Mouse (Mus musculus): ENCODE results near the gene Emc10. TPM values are rescaled to one million over a fixed set of nuclear protein-coding genes. Genes with fewer than 3 reads are reported as not detected.
A peak's percentile ranks its signal among the peaks of the same experiment; 100 is the strongest.

Gene Emc10
- polyA plus RNA-seq, 1 experiment from 2014 or later: 95.7 TPM

DNA sequence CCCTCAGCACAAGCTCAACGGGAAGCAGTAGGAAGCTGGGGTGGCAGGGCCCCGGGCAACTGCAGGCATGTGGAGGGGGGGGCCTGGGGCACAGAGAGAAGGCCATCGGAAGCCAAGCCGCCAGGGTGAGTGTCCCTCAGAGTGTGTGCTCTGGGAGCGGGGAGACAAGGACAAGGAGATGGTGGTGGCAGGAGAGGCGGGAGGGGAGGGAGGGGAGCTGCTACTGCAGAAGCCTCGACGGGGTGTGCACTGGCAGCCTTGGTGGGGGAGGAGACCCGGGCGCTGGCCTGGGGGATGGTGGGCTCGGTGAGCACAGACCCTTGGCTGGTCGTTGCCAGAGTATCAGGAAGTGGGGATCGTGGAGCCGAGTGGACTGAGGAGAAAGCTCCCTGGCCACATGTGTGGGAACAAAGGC lies 53.9 kb downstream of the Emc10 start:
- Histone ChIP-seq H3K36me3 (no peaks in the 10 kb centered on the region), H3K9me3 (no peaks in the 10 kb centered on the region), H3K4me1 (peaks cover 55% of the 10 kb centered on the region), H3K4me3 (peak overlapping the region; percentile 63), H3K27me3 (ENCODE audit: insufficient read depth, poor library complexity, severe bottlenecking) (peaks cover 92% of the 10 kb centered on the region), H3K27ac (peak overlapping the region; percentile 90)
- WGBS: 0% methylated on average over 14 of the region's 14 CpGs
- DNase-seq (ENCODE audit: low spot score): no peak

DNA sequence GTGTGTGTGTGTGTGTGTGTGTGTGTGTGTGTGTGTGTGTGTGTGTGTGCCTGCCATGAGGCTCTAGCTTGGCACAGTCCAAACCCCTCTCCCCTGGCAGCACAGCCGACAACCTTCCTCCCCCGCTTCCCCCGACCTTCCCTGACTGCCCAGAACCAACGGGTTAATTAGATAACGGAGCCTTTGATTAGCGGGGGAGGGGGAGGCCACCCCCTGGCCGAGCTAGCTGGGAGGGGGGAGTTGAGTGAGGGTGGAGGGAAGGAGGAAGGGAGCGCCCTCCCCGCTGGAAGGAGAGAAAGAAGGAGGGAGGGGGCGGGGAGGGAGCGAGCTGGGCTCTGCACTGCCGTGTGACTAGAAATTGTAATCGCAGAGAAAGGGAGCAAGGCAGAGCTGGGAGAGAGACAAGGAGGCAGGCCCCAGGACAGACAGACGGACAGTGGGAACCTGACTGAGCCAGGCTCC lies 54.6 kb downstream of the Emc10 start:
- Histone ChIP-seq H3K9me3 (no peaks in the 10 kb centered on the region), H3K4me3 (peak overlapping the region; percentile 63), H3K27ac (peak overlapping the region; percentile 90), H3K4me1 (peaks cover 53% of the 10 kb centered on the region), H3K27me3 (ENCODE audit: insufficient read depth, poor library complexity, severe bottlenecking) (peaks cover 95% of the 10 kb centered on the region), H3K36me3 (no peaks in the 10 kb centered on the region)
- no peak for DNase-seq (ENCODE audit: low spot score)
- WGBS: 0% methylated on average over 14 of the region's 14 CpGs

DNA sequence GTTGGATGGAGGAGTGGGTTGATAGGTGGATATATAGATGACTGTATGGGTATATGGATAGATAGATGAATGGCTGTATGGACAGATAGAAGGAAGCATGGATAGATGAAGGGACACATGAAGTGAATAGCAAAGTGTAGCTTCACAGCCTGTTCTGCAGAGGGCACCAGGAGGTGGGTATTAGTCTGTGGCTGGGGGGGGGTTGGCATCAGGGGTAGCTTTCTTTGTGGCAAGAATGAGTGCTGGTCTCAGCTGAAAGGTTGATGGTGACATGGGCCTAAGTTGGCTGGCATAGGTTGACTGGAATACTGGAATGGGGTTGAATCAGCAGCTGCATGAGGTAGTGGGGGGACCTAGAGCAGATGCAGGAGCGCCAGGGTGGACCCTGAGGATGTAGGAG lies 55.1 kb downstream of the Emc10 start:
- Histone ChIP-seq H3K9me3 (no peaks in the 10 kb centered on the region), H3K4me3 (peak overlapping the region; percentile 63), H3K36me3 (no peaks in the 10 kb centered on the region), H3K4me1 (peaks cover 48% of the 10 kb centered on the region), H3K27me3 (ENCODE audit: insufficient read depth, poor library complexity, severe bottlenecking) (peaks cover 95% of the 10 kb centered on the region), H3K27ac (peak overlapping the region; percentile 90; the same call in 1 of the 2 replicates)
- DNase-seq (ENCODE audit: low spot score): no peak
- 8% methylated on average over 1 of the region's 1 CpGs for WGBS

DNA sequence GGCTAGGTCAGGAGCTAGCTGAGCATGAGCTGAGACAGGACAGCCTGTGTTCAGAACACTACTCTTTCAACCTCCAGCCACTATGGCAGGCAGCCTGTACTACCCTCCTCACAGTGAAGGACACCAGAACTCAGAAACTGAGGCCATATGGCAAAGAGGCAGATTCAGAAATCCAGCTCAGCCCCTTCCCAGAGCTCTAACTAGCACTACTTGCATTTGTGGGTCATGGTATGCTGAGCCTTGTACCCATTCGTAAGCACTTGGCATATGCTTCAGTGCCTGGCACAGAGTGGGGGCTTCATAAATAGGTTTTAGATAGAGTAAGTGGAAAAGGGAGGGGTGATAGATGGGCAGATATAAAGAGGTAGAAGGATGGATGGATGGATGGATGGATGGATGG lies 55.9 kb downstream of the Emc10 start:
- peaks cover 41% of the 10 kb centered on the region for H3K4me1 ChIP-seq
- peaks cover 95% of the 10 kb centered on the region for H3K27me3 ChIP-seq (ENCODE audit: insufficient read depth, poor library complexity, severe bottlenecking)
- WGBS: 80% methylated on average over 1 of the region's 1 CpGs
- no peaks in the 10 kb centered on the region for H3K9me3 ChIP-seq
- no peak overlapping the region for H3K27ac ChIP-seq
- no peak for DNase-seq (ENCODE audit: low spot score)
- no peak overlapping the region for H3K4me3 ChIP-seq
- no peaks in the 10 kb centered on the region for H3K36me3 ChIP-seq

Small RNAs within 50 kb of the gene (microRNA-seq; reads per million reads assigned to microRNA genes)
- 1.8 reads per million for gene Mir7052
- gene Mir7053: not detected

Other genes with a start within 250 kb of the Emc10 start
- 0.87 and 0.88 TPM in 2 replicates for gene 1700028J19Rik, start 249.8 kb downstream of the Emc10 start, polyA plus RNA-seq (2016; fragmentation: Nextera tagmentation; extraction: Ambion mirVana)
- 121 and 136 TPM in 2 replicates for gene 2410002F23Rik, start 249.8 kb downstream of the Emc10 start, polyA plus RNA-seq (2016; fragmentation: Nextera tagmentation; extraction: Ambion mirVana)
- gene Acp4, start 239.2 kb downstream of the Emc10 start, polyA plus RNA-seq (2016; fragmentation: Nextera tagmentation; extraction: Ambion mirVana): not detected in 2 replicates
- not detected in 2 replicates for gene Gm15517, start 235.1 kb downstream of the Emc10 start, polyA plus RNA-seq (2016; fragmentation: Nextera tagmentation; extraction: Ambion mirVana)
- gene Clec11a, start 189.6 kb downstream of the Emc10 start, polyA plus RNA-seq (2016; fragmentation: Nextera tagmentation; extraction: Ambion mirVana): 0.60 and 1.2 TPM in 2 replicates
- gene Shank1, start 186.3 kb downstream of the Emc10 start, polyA plus RNA-seq (2016; fragmentation: Nextera tagmentation; extraction: Ambion mirVana): 0.47 and 0.84 TPM in 2 replicates
- 0.74 and 0.78 TPM in 2 replicates for gene Syt3, start 112.4 kb downstream of the Emc10 start, polyA plus RNA-seq (2016; fragmentation: Nextera tagmentation; extraction: Ambion mirVana)
- 0.49 and 0.83 TPM in 2 replicates for gene 1700008O03Rik, start 110.7 kb downstream of the Emc10 start, polyA plus RNA-seq (2016; fragmentation: Nextera tagmentation; extraction: Ambion mirVana)
- 1.2 and 1.7 TPM in 2 replicates for gene Lrrc4b, start 67.5 kb downstream of the Emc10 start, polyA plus RNA-seq (2016; fragmentation: Nextera tagmentation; extraction: Ambion mirVana)
- gene Aspdh, start 31.1 kb downstream of the Emc10 start, polyA plus RNA-seq (2016; fragmentation: Nextera tagmentation; extraction: Ambion mirVana): 0.83 and 1.8 TPM in 2 replicates
- 158 and 196 TPM in 2 replicates for gene Josd2, start 28.5 kb downstream of the Emc10 start, polyA plus RNA-seq (2016; fragmentation: Nextera tagmentation; extraction: Ambion mirVana)
- 9.3 and 11.1 TPM in 2 replicates for gene Fam71e1, start 52 bp upstream of the Emc10 start, polyA plus RNA-seq (2016; fragmentation: Nextera tagmentation; extraction: Ambion mirVana)
- 0.21 TPM in 2 replicates for gene Mybpc2, start 28.1 kb upstream of the Emc10 start, polyA plus RNA-seq (2016; fragmentation: Nextera tagmentation; extraction: Ambion mirVana)
- 0.12 and 0.15 TPM in 2 replicates for gene Spib, start 35.5 kb upstream of the Emc10 start, polyA plus RNA-seq (2016; fragmentation: Nextera tagmentation; extraction: Ambion mirVana)
- gene Pold1, start 52.3 kb upstream of the Emc10 start, polyA plus RNA-seq (2016; fragmentation: Nextera tagmentation; extraction: Ambion mirVana): 96.8 and 101 TPM in 2 replicates
- gene Nr1h2, start 57.4 kb upstream of the Emc10 start, polyA plus RNA-seq (2016; fragmentation: Nextera tagmentation; extraction: Ambion mirVana): 59.9 and 65.3 TPM in 2 replicates
- 0.64 TPM in 1 of 2 replicates, not detected in the other for gene Napsa, start 75.9 kb upstream of the Emc10 start, polyA plus RNA-seq (2016; fragmentation: Nextera tagmentation; extraction: Ambion mirVana)
- gene Kcnc3, start 94.1 kb upstream of the Emc10 start, polyA plus RNA-seq (2016; fragmentation: Nextera tagmentation; extraction: Ambion mirVana): 0.02 and 0.24 TPM in 2 replicates
- gene Myh14, start 174.3 kb upstream of the Emc10 start, polyA plus RNA-seq (2016; fragmentation: Nextera tagmentation; extraction: Ambion mirVana): 0.68 and 2.4 TPM in 2 replicates
- gene Izumo2, start 212.2 kb upstream of the Emc10 start, polyA plus RNA-seq (2016; fragmentation: Nextera tagmentation; extraction: Ambion mirVana): not detected in 2 replicates